Mouse (Mus musculus) retina, postnatal 7 days (tissue): Measurements from ENCODE around the gene Tecta.

ENCODE experiments used
- DNase-seq: peaks from one replicate; pipeline ENCODE4 v3.0.0-alpha.2; 2012; ENCODE audit warnings: low read depth, low spot score

Gene Tecta

DNA sequence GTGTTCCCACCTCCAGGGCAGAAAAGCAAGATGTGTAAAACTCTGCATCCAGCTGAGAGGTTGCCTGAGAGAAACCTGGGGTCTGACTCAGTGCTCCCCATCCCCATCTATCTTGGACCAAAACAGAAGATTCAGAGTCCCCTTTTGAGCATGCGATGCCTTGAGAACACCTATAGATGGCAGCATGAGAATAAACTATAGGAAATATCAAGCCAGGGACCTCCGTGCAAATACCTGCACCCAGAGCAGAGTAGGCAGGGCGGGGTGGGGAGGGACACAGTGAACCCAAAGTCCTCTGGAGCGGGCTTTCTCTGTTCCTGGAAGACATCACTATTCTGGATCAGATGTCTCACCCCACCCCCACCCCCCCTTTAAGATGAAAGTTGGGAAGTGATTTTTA, 11.2 kb downstream of the Tecta start:
- DNase-seq: no peak

DNA sequence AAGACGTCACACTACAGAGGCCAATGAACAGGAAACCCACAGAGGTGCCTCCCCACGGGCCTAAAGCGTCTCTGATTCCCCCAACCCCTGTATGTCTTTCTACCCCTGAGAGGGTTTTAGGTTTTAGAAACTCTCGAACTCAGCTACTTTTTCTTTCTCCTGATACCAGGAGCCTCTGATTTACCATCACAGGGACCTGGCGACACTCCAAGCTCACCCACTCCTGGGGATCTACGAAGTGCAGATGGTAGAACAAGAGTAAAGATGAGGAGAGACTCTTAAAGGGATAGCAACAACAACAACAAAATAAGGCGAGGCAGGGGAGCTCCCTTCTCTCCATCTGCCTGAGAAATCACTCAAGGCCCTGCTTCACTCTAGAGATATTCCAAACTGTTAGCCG, 12.7 kb downstream of the Tecta start:
- no peak for DNase-seq

DNA sequence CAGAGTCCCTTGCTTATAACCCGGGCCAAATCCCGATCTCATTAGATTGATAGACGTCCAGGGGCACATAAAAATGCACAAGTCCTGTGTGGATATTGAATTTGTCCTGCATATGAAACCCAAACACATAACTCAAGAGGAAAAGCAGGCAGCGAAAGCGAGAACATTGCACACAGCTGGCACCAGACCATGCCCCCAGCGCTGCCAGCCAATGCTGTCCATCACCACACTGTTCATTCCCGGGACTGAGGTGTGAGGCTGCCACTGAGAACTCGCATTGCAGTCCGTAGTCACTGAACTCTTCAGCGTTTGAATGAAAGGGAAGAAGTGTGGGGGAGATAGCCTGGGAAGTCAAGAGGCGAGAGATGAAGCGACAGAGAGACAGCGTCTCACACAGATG, 14.1 kb downstream of the Tecta start:
- no peak for DNase-seq

DNA sequence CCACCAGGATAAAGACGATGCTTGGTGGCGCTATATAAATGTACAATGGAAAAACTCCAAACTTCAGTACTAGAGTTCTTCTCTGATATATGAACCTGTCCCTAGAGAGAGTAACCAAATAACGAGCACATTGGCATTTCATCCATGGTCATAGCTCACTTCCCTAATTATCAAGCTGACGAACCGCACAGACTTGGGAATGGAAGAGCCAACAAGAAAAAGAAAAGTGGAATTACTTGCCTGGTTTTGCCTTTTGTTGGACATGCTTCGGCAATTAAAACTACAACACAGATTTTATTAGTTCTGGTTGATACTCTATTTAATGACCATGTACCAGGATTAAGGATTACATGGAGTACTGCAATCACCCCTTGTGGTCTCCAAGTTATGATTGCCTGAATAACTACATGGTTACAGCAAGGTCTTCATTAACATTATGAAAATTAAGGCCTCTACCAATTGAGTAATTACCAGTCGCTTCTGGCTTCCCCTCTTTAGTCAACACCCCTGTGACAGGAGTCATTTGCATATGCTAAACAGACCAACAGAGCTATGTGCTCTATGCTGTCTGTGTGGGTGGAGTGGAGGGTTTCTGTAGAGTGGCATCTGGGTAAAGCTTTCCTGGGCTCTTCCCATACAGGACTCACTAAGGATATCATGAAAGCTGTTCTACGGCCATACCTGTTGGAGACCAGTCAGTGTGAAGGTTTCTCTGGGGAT, 16.9 kb downstream of the Tecta start:
- DNase-seq: no peak

DNA sequence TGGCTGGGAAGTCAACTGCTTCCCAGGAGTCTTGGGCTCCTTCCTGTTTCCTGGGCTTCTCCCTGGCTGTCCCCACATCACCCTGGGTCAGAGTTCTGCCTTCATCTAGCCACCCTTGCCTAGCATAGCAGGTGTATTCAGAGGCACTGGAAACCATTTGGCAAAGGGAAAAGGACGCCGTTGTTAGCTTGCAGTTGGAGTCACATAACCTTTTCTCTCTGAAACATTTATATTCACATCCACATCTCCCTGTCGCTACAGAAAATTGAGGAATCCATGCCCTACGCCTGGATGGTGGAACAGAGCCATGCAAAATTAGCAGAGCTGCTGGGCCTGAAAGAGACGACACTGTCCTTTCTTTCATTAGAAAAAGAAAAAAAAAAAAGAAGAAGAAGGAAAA, 17.7 kb downstream of the Tecta start:
- DNase-seq: no peak

DNA sequence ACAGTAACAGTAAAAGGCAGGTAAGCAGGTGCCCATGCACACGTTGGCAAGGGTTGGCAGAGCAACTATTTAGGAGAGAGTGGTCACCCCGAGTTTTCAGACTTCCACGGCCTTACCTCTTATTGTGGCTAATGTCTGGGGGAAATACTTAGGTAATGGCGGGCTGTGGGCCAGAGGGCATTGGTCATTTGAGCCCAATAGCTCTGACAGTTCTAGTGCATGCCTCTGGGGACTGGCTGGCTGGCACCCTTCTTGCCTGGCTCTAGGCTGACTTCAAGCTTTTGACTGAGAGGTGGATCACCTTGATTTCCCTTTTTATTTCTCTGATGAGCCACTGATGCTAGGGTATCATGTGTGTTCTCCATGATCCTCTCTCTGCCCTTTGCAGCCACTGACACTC, 21.7 kb downstream of the Tecta start:
- no peak for DNase-seq

DNA sequence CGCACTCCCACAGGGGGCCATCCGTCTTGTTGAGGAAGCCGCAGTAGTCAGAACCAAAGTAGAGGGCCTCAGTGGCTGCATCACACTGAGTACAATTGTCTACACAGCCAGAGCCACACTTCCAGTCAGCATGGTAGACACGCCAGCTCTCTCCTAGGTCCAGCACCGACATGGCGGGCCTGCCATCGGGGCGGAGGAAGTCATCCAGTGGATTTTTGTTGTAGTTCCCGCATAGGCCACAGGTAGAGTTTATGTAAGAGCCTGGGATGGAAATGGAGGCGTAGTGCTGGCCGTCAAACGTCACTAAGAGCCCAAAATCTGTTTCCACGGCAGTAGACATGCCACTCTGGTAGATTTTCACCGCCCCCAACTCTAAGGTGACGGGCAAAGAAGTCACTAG, 22.1 kb downstream of the Tecta start:
- no peak for DNase-seq

DNA sequence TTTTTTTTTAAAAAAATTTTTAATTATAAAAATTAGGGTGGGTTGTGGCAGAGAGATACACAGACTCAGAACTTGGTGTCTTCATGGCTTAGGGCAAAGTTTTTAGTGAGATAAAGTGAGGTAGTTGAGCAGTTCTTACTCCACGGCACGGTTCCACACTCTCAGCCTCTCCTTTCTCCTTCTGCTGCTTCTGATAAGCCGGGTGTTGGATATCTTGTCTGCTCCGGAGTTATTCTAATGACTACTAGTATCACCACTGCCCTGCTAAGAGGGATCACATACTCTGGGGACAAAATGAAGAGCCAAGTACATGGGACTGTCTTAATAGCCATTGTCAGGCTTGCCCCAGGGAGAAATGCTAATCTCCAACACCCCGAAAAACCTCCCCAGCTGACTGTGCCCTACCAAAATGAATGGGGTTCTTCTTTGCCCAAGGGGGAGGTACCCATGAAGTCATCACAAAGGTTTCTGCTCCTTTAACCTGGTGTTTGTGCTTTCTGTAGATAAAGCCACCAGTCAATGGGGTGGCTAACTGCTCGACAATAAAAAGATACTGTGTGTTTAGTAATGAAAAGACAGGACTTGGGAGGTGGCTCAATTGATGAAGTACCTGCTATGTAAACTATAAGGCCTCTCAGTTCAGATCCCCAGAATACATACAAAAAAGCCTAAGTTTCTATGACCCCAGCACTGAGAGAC, 27.9 kb downstream of the Tecta start:
- no peak for DNase-seq

DNA sequence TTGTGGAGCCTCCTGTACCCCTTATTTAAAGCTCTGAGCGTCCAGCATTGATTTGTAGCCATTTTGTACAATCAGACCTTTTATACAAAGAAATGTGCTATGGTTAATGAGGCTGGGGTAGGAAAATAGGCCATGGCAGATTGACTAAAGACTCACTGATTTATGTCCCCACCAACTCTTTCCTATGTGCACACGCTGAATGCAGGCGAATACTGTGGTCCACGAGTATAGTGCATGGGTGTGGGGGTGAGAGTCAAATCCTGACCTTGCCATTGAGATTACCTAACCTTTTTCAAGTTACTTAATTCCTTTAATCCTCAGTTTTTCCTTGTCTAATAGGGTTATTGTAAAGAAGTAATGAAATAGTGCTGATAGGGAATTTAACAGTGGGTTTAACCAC, 42.1 kb downstream of the Tecta start:
- no peak for DNase-seq

DNA sequence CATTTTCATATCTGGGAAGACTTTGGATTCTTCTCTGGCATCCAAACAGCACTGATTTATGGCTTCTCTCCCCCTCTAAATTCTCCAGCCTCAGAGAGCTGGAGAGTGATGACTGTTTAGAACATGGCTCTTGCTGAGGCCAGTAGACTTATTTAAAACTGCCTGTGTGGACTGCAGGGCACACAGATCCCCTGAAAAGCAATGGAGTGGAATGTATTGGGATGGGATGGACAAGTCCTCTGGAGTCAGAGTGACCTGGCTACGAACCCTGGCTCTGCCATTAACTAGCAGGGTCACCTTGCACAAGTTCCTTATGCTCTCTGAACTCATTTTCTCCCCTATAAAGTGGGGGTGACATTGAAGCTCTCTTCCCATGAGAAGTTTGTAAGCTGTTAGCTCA, 44.9 kb downstream of the Tecta start:
- DNase-seq: no peak

DNA sequence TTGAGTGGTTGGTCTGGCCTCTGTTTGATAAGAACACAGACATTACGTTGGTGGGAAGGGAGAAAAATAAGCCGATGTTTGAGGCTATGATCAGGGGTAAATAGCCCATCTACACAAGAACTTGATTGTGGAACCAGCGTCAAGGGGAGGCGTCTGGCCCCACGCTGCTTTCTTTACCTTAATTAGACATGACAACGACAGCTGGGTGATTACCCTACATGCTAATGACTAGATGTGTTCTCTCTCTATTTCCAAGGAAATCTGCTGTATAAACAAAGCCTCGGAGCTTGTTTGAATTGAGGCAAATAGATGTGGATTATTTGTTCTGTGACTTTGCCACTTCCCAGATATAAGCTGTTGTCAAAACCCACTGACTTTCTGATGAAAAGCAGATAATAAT, 49.9 kb downstream of the Tecta start:
- DNase-seq: peak; percentile 25

DNA sequence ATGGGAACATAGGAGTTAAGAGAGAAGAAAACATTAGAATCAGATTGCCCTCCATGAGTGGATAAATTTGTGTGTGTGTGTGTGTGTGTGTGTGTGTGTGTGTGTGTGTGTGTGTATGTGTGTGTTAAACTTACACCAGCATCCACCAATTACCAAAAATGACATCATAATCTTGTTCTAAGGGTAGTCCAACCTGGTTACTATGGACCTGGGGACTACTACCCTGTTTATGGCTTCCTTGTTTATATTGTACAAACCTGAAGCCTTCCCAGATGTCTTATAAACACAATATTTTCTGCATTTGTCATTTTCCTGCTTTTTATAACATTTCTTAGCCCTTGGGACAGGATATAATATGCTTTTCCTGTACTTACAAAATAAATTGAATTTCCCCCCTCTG, 53.4 kb downstream of the Tecta start:
- DNase-seq: no peak

DNA sequence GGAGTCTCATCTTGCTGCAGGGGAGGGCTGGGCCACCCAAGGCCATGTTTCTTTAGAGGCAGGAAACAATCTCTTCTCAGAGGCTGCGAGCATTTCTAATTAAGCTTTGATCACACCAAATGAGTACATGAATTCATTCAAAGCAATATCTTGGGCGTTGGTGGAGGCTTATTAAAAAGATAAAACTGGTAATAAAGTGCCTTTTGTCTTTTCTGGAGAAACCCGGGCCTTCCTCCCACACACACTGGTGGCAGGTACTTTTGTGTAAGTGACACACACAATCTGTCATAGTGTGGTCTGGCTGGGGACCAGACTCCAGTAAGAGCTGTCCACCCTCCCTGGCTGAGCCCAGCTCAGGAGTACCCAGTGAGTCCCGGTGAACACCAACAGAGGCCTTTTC, 60.6 kb downstream of the Tecta start:
- no peak for DNase-seq

DNA sequence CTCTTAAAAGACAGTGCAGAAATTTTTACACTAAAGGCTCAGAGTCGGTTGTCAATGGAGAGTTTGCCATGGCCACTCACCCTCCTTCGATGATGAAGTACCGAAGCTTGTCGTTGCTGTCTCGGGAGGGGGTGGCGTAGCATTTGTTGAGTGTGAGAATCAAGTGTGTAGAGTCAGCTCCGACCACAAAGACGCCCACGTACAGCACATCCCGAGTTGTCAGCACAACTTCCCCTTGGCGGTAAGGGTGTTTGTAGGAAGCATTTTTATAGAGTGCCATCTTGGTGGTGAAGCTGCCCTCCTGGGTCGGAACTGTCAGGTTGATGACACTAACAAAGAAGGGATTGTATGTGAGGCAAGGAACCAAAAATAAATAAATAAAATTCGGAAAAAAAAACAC, 62.7 kb downstream of the Tecta start:
- DNase-seq: no peak

DNA sequence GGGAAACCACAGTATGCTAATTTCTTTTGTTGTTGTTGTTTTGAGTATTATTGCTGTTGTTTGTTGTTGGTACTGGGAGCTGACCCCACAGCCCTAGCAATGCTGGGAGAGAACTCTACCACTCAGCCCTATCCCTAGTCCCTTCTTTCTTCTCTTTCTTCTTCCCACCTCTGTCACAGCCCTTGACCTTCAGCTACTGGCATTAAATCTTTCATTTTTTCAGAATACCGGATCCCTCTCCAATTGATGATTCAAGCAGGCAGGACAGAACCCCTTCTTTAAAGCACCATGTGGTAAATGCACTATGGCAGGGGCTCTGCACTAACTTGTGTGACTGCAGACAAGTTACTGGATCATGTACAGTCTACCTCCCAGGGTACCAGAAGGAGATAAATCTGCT, 63.2 kb downstream of the Tecta start:
- no peak for DNase-seq

DNA sequence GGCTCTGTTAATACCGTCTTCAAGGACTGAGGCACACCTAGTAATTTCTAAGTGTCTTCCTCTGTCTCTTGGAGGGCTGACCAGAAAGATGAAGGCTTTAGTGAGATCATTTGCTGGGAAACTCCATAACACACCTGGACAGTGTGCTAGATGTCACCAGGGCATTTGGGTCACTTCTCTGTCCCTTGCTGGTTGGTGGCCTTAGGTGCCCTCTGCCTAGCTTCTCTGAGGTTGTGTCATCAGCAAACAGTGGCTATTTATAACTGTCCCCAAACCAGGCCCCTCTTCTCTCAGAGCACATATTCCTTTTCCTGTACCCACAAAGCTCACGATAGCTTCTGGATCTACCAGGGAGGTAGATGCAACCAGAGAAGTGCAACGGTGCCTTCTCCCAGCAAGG, 64.8 kb downstream of the Tecta start:
- DNase-seq: no peak

DNA sequence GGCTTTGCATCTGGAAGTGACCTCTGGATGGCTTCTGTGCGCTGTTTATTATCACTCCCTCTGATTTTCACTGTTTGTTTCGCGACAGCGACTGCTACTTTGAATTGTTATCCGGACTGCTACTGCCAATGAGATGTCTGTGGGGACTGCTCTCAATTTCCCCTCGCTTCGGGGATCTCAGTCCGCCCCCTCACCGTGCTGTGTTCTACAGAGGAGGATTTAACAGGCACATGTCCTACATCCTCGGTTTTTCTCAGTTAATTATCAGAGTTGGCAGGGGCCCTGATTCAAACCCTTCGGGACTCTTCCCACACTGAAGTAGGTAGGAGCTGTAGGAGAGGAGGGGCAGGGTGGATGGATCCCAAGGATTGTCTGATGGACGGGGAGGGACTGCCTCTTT, 67.0 kb downstream of the Tecta start:
- no peak for DNase-seq

DNA sequence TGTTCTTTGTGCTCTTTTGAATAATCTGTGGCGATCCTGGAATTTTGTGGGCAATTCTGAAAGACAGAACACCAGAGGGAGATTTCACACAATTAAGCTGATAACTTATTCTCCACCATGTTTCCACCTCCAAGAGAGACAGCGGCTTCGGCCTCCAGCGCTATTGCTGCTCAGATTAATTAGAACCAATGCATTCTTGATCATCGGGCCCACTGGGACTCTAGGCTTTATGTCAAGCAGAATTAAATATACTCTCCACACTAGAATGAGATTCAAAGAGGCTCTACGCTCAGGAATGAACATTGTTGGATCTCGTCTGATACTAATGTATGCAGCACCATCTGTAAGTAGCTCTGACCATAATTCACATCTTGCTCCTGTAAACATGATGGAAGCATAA, 68.4 kb downstream of the Tecta start:
- DNase-seq: no peak

DNA sequence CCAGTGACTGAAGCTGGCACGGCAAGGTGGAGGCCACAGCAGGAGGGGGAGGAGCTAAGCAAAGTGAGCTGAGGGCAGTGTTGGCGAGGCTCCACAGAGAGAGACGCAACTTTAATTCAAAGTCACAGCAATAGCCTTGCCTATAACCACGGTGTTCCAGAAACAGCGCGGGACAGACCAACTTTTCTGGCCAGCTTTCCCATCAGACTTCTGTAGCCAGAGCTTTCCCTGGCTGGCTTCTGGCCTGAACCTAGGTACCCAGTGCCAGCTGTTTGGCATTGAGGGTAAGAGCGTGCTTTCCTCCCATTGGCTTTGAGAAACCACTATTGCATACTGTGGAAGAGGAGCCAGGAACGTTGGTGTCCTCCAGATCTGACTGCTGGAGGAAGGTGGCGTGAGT, 70.0 kb downstream of the Tecta start:
- DNase-seq: no peak

DNA sequence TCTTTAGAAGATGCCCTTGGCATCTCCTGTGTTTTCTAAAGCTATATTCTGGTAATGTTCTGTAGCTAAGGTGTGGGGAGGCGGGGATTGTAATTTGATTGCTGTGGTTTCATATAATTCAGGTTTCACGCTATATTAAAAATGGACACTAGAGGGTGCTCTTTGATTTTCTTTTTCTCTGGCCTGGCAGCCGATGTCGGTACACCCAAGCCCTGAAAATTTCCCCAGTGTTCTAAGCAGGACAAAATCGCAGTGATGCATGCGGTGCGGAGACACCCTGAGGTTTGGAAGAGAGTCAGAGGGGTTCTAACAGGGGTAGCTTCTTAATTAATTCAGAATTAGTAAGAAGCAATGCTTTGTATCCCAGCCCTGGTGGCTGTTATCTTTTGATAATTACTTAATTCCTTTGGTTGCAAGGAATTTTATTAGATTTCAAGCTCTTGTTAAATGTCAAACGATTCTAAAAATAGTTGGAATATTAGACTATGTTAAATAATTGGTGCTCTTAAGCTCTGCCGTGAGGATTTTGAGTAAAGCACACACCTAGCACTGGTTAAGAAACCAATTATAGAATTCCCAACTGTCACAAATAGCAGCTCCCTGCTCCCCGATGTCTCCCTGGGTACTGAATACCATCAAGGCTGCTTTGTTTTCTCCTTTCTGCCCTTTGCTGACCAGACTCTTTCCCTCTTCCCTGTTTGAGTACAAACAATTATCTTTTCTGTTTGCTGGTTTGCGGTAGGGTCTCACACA, 72.9 kb downstream of the Tecta start:
- peak; percentile 39 for DNase-seq

DNA sequence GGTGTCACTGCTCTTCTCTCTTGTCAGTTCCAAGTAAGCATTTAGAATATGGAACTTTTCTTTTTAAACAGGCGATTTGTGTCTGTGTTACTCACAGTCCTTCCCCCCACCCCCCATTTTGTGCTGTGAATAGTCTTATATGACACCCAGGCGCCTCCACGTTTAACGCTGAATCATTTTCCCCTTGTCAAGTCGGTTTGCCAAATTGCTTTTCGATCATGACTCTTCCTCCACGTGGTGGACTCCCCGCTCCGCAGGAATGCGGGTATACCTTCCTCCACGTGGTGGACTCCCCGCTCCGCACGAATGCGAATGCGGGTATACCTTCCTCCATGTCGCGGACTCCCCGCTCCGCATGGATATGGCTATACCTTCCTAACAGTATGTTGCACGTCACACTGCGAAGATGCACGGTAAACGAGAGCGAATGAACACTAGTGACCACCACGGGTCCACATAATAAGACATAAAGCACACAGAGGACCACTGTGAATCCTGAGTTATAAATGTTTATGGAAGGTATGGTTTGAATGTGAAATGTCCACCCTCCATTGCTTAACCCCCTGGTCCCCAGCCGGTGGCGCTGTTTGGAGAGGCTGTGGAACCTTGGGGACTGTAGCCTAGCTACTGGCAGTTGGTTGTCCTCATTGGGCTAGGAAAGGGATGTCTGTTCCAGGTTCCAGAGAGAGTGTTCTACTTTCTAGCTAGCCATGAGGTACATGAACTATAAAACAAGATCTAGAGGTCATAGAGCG, 74.9 kb downstream of the Tecta start:
- DNase-seq: no peak

DNA sequence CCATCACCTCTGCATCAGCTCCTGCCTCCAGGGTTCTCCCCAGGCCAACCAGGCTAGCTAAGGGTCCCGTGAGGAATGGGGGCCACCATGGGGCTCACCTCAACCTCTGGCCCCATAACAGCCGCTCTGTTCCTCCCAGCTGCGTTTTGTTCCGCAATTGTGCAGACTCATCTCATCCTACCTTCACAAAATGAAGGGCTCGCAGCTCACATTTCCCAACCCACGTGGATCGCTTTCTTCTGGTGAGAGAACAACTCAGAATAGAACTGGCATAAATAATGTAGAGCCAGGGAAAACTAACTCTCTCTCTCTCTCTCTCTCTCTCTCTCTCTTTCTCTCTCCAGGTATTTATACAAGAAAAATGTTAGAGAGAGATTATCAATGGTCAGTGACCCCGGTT, 76.5 kb downstream of the Tecta start:
- no peak for DNase-seq
